Mouse (Mus musculus) frontal cortex, adult (tissue): ENCODE data around the gene Maml2.
A peak's percentile ranks its signal among the peaks of the same experiment; 100 is the strongest.

Source experiments
- ATAC-seq: cut with Nextera tagmentation; 2 replicates; pipeline ENCODE4 v1.9.2; 2017; ENCODE audit warnings: mild to moderate bottlenecking, moderate library complexity, mixed read lengths; ENCODE audit not compliant: low TSS enrichment

Gene Maml2

DNA sequence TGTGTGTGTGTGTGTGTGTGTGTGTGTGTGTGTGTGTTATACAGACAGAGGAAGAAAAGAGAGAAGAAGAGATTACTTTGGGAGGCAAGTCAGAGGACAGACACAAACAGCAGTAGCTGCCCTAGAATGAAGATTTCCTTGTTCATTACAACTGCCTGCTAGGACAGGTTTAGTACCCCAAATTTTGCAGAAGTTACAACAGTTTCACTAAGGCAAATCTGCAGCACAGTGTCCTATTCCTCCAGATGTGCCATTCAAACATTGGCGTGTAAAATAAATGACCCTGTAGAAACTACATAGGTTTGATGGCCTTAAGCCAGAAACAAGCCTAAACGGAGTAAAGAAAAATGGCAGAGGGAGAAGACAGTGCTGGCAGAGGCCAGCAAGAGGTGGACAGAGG lies 195.1 kb downstream of the Maml2 start:
- ATAC-seq, result no peak

DNA sequence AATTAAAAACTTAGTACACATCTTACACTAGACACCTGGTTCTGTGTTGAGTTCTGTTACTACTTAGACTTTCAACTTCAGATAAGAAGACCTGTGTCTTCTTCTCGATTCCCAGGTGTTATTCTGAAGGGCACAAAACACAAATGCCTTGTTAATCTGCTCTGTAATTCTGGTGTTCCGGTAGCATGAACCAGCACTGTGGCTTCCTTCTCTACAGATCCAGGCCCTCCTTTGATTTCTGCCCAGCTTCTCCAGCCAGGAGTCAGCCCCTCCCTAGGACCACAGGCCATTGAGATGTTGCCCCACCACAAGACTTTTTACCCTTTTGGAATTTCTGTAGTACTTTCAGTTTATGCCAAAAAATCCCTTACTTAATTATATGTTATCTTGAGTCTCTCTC lies 196.0 kb downstream of the Maml2 start:
- ATAC-seq, result no peak

- no peak for ATAC-seq
These were observed 197.8 kb downstream of the Maml2 start for GRCm38 (mm10) chr9:13495530-13495929.

DNA sequence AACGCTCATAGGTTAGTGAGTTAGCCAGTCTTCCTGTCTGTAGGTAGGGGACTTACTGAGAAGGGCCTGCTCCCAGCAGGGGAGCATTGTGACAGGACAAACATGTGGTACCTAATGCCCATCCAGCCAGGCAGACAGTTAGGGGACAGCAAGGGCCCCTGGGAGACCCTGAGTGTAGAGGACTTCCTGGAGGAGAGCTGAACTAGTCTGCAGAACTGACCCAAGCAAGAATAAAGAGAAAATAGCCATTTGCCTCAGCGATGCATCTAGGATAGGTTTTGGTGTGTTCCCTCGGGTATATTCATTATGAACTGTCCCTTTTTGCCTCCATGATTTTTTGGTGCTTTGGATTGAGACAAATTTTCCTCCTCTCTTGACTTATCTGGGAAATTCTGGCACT lies 199.3 kb downstream of the Maml2 start:
- ATAC-seq, result no peak

- no peak for ATAC-seq
These were observed 200.1 kb downstream of the Maml2 start for GRCm38 (mm10) chr9:13497690-13498333.

DNA sequence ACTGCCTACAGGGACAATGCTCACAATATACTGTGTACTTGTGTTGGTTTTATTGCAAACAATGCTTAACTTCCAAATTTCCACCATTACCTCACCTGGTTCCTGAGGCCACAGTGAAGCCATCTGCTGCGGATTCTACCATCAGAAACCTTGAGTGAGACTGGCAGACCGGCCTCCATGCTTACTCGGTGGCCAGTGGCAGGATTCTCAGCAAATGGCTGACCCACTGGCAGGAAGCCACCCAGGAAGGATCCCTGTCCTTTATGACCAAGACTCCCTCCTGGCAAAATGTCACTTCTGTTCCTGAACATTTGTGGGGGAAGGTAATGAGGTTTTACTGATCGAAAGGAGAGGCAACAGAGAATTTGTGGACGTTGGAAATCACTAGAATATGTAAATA lies 202.3 kb downstream of the Maml2 start:
- no peak for ATAC-seq

- peak; percentile 88 for ATAC-seq
These were observed 207.3 kb downstream of the Maml2 start for GRCm38 (mm10) chr9:13505024-13505423.

DNA sequence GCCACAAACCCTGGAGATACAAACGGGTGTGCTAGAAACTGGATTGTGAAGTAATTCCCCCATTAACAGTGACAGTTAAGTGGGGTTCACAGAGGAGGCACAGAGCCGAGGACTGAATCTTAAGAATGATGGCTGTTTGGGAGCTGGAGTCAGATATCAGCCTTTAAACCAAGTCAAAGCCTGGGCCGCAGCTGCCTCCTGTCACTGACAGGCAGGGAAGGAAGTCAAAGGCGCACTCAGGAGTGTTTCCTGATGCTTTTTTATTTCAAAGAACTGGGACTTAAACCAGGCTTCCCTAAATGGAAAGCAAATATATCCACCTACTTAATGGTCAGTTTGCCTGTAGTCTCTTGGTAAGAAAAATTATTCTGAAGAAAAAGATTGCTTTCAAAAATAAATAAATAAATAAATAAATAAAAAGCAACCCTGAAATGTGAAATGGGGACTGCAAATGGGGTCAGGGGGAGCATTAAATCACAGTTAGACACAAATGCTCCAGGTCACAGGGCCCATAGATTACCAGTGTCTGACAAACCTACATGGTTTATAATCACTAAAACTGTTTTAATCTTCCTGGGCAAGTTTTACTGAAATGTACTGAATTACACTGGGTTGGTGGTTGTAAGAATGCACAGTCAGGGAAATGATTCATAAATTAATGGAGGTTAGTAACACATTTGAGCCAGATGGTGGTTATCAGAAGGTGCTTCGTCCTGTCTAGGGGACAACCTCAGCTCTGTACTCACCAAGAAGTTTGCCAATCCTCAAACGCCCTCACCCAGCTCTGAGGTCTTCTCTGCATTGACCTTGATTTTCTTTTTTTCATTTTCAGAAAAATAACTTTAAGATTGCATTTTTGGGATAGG lies 209.4 kb downstream of the Maml2 start:
- ATAC-seq, result no peak

DNA sequence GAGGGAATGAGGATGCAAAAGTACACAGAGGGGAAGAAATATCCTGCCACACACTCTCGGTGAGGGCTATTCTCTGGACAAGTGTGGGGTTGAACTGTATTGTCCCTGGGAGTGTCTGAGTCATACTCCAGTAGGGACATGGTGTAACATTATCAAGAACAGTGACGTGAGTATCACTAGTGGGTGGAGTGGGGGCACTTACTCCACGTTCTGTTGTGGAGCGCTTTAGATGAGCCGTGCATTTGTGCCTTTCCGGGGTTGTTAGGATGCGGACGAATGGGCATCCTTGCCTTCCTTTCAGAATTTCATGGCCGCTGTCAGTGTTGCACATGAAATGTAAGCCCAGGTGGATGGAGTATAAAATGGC lies 210.0 kb downstream of the Maml2 start:
- no peak for ATAC-seq

DNA sequence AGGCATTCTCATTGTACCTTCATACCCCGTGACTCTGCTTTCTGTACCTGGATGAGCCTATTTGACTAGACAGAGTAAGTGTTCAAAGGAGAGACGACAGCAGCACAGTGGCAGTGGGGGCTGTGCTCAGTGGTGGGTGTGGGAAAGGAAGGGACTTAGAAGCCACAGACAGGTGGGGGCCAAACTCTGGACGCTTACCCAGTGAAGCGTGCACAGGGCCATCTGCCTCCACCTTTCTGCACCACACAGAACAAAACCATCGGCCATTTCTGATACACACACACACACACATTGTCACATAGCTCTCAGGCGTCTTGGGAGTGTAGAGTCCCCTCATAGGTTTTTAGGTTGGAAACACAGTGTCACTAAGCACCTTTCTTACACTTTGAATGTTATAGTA lies 212.0 kb downstream of the Maml2 start:
- no peak for ATAC-seq

DNA sequence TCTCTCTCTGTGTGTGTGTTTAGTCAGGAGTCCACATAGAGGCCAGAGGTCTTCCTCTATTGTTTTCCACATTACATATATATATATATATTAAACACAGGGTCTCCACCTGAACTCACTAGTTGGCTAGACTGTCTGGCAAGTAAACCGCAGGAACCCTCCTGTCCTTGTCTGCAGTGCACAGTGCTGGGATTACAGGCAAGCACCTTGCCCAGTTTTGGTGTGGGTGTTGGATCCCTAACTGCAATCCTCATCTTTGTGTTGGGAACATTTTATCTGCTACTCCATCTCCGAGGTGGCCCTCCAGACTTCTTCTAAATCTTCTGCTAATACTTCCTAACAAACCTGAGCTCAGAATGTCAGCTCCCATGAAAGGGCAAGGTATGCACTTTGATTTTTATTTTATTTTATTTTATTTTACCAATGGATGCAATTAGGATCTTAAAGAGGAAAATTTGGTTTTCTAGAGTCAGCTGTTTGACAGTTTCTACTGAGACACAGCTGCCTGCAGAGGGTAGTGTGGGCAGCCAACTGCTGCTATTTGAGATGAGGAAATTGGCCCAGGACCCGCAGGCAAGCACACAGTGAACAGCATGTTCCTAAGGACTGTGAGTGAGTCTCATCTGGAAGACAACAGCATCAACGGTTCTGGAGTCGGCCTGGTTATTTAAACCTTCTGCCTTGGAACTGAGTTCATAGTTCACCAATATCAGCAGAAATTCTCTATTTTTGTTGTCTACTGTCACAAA lies 213.0 kb downstream of the Maml2 start:
- ATAC-seq, result peak; percentile 74

DNA sequence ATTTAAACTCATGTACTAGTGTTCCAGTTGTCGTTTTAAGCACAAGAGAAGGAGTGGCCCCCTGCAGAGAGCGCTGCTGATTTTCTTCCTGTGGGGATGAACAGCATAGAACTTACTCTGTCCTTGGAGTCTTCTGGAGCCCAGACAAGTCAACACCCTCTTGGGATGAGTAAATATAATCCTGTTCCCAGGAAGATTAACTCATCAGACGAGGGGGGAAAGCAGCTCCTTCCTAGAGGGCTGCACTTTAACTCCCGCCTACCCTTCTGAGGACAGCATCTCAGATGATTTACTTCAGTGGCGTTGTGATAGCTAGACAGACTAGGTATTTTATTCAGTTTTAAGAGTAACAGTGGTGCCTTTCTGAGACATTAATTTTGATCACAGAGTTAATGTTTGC lies 215.4 kb downstream of the Maml2 start:
- ATAC-seq, result no peak

DNA sequence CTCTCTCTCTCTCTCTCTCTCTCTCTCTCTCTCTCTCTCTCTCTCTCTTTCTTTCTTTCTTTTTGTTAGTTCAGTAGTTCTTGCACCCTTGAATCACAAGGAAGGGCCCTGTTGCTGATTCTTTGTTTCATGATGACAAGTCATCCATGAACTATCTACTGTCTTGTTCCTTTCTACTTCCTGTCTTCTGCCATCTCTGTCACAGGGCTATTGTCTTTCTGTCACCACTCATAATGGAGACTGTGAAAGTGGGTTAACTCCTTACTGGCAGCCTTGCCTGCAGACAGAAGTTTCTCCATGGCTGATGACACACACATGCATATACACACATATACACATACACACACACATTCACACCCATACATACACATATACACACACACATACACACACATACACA lies 216.7 kb downstream of the Maml2 start:
- ATAC-seq, result no peak

DNA sequence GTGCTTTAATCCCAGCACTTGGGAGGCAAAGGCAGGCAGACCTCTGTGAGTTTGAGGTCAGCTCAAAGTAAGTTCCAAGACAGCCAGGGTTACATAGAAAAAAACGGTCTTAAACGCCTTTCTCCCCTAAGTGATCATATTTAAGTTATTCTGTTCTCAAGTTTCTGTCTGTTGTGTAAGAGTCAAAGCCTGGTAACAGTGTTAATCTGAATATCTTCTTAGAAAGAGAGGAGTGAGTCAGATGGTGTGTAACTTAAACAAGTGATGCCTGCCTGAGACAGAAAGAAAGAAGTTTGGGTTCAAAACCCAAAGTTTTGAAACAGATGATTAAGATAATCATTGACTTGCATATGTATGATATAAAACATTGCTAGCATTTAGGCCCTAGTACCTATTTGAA lies 218.2 kb downstream of the Maml2 start:
- ATAC-seq, result no peak

DNA sequence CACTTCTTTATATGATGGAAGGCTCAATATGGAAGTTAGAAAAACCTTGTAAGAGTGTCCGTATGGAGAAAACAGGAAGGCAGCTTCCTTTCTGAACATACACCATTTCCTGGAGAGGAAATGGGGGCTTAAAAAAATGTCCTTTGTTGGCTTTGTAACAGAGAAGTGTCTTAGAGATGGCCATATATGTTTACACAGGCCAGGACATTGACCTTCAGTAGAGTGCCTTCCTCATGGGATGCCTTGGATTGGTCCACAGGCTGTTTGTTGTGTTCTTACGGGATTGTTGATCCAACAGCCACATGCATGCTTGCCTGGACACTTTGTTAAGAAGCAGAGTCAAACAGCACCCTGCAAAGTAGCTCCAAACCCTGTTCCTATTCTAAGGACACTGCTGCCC lies 220.3 kb downstream of the Maml2 start:
- no peak for ATAC-seq

GRCm38 (mm10) chr9:13518441-13518971 lies 220.7 kb downstream of the Maml2 start:
- no peak for ATAC-seq

DNA sequence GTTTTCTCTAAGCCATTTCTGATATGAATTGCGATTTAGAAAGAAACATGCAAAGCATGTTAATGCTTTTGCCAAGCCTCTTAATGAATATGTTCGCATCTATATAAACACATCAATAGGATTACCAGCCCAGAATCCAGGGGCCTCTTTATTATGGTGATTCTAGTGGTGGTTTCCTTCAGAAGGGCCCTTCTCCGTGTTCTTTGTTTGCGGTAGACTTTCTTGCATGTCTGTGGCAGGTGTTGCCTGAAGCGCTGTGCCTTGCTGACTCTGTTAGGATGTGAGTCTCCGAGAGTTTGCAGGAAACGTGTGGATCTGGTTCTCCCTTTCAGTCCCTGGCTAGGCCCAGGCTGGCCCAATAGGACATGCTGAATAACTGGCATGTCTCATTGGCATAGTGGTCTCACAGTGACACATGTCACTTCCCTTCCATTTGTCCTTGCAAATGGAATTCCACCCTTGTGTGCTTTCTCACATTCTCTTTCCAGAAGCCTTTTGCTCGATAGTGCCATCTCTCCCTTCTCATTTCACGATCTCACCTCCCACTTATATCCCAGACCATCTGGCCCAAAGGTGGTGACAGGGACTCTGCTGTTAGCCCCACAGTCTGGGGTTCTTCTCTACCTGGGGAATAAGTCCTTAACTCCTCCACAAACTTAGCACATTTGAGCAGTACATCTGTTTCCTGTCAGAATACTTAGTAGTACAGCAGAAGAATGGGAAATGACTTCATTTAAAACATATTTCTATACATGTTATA lies 224.5 kb downstream of the Maml2 start:
- ATAC-seq, result peak; percentile 59; the same call in 1 of the 2 replicates

GRCm38 (mm10) chr9:13523046-13523445 lies 225.3 kb downstream of the Maml2 start:
- no peak for ATAC-seq

GRCm38 (mm10) chr9:13525075-13525474 lies 227.3 kb downstream of the Maml2 start:
- no peak for ATAC-seq

DNA sequence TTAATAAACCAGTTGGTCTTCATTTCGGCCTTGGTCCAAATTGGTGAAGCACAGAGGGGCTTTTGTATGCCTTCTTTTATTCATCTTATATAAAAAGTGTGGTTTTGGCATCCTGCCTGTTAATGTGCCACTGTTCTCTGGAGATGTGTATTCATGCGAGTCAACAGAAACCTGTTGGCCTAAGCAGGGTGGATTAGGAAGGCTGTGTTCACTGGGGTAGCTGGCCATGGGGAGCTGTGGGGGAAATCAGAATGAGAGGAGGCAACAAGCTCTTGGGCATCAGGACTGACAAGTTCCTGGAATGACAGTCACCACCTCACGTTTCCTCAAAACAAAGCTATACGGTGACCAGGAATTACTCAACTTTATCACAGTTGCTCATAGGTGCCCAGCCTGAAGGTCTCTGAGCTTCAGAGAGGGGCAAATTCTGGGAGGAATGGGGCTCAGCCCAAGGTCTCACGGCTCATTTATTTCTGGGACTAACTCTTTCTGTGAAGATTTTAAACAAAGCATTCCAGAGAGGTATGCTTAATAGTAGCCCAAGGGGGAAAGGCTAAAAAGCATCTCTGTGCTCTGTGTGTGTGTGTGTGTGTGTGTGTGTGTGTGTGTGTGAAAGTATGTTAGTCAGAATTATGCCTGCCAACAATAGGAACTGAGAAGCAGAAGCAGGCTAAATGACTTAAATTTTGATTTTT lies 228.0 kb downstream of the Maml2 start:
- ATAC-seq, result no peak

GRCm38 (mm10) chr9:13530575-13530974 lies 232.8 kb downstream of the Maml2 start:
- no peak for ATAC-seq
